Mouse (Mus musculus) CH12.LX (cell line): ENCODE results near the gene Thg1l.

Experiments used
- CTCF ChIP-seq, 2 experiments: IDR thresholded peaks in 1 of 2; conservative IDR thresholded peaks in 1 of 2; 2 replicates each; pipeline ENCODE4 v1.5.1; 2011 to 2012; ENCODE audit warnings: low read depth in 2 of 2, low read length in 2 of 2, improper control_type of control experiment in 1 of 2, inconsistent platforms in 1 of 2, mild to moderate bottlenecking in 1 of 2, moderate library complexity in 1 of 2
- MXI1 ChIP-seq: IDR thresholded peaks from 2 replicates; pipeline ENCODE4 v1.6.1; 2011; ENCODE audit warnings: mild to moderate bottlenecking, low read depth, low read length, improper control_type of control experiment
- NRF1 ChIP-seq: IDR thresholded peaks from 2 replicates; pipeline ENCODE4 v1.6.1; 2014; ENCODE audit warnings: low read depth, mild to moderate bottlenecking, inconsistent platforms, low read length, improper control_type of control experiment, moderate library complexity
- TCF12 ChIP-seq: IDR thresholded peaks from 2 replicates; pipeline ENCODE4 v1.6.1; 2014; ENCODE audit warnings: low read depth, mild to moderate bottlenecking, inconsistent platforms, low read length, improper control_type of control experiment
- ZMIZ1 ChIP-seq: IDR thresholded peaks from 2 replicates; pipeline ENCODE4 v1.6.1; 2012; ENCODE audit warnings: low read depth, mild to moderate bottlenecking, inconsistent platforms, low read length, improper control_type of control experiment

- no peak for TF ChIP-seq CTCF (conservative IDR thresholded peaks at IDR 0.05 in 1 of 2, IDR thresholded peaks at IDR 0.05 in 1 of 2; ENCODE audit: low read depth in 2 of 2, low read length in 2 of 2)
- no peak for TF ChIP-seq MXI1
- no peak for TF ChIP-seq NRF1
- no peak for TF ChIP-seq ZMIZ1
- no peak for TF ChIP-seq TCF12
These were observed 22.5 kb downstream of the Thg1l start for GRCm38 (mm10) chr11:45932771-45933170.
